Mouse (Mus musculus) MEL (cell line): ENCODE measurements around the gene Mtg2. TPM values are rescaled to one million over a fixed set of nuclear protein-coding genes. Genes with fewer than 3 reads are reported as not detected.

Experiments
- DNase-seq: peaks from one replicate; pipeline ENCODE4 v3.0.0; 2011; ENCODE audit warnings: low read depth, low spot score
- H3K27ac ChIP-seq: 2 replicates; pipeline ENCODE4 v1.5.1; 2012; ENCODE audit warnings: low read depth, mild to moderate bottlenecking, control low read depth, low read length, moderate library complexity; ENCODE audit not compliant: control insufficient read depth
- H3K27me3 ChIP-seq, 2 experiments: fragments of 150-350 bp in 1 of 2; sonication (generic) in 1 of 2; 2 replicates each; pipeline ENCODE4 v1.6.1; 2012; ENCODE audit warnings: low read length in 2 of 2, mild to moderate bottlenecking in 2 of 2, improper control_type of control experiment in 1 of 2, moderate library complexity in 1 of 2; ENCODE audit not compliant: insufficient read depth in 2 of 2, control insufficient read depth in 1 of 2
- H3K36me3 ChIP-seq, 2 experiments: 2 replicates each; pipeline ENCODE4 v1.6.1; 2012 to 2014; ENCODE audit warnings: low read length in 2 of 2, improper control_type of control experiment in 1 of 2, inconsistent platforms in 1 of 2, mild to moderate bottlenecking in 1 of 2; ENCODE audit not compliant: insufficient read depth in 2 of 2, control insufficient read depth in 1 of 2
- H3K4me1 ChIP-seq, 2 experiments: fragments of 150-350 bp in 1 of 2; sonication (generic) in 1 of 2; 2 replicates each; pipeline ENCODE4 v1.6.1; 2012; ENCODE audit warnings: low read length in 2 of 2, improper control_type of control experiment in 1 of 2, mild to moderate bottlenecking in 1 of 2; ENCODE audit not compliant: insufficient read depth in 2 of 2, control insufficient read depth in 1 of 2
- H3K4me3 ChIP-seq, 2 experiments: fragments of 150-350 bp in 1 of 2; sonication (generic) in 1 of 2; 2 replicates each; pipeline ENCODE4 v1.5.1; 2012; ENCODE audit warnings: low read depth in 2 of 2, low read length in 2 of 2, mild to moderate bottlenecking in 2 of 2, moderate library complexity in 2 of 2, control low read depth in 1 of 2, improper control_type of control experiment in 1 of 2; ENCODE audit not compliant: control insufficient read depth in 1 of 2, insufficient read depth in 1 of 2
- H3K79me2 ChIP-seq: 2 replicates; pipeline ENCODE4 v1.6.1; 2012; ENCODE audit warnings: mild to moderate bottlenecking, low read length, moderate library complexity; ENCODE audit not compliant: control insufficient read depth, poor library complexity, insufficient read depth
- H3K9ac ChIP-seq: 2 replicates; pipeline ENCODE4 v1.6.1; 2012; ENCODE audit warnings: low read depth, mild to moderate bottlenecking, control low read depth, low read length, moderate library complexity; ENCODE audit not compliant: control insufficient read depth, poor library complexity, severe bottlenecking
- H3K9me3 ChIP-seq: fragments of 150-350 bp; sonication (generic); replicated peaks from 2 replicates; pipeline ENCODE4 v1.6.1; 2012; ENCODE audit warnings: mild to moderate bottlenecking, low read length, improper control_type of control experiment, moderate library complexity; ENCODE audit not compliant: insufficient read depth
- CTCF ChIP-seq, 3 experiments: IDR thresholded peaks in 2 of 3; conservative IDR thresholded peaks in 1 of 3; 2 replicates each; pipeline ENCODE4 v1.5.1; 2011 to 2012; ENCODE audit warnings: low read length in 3 of 3, low read depth in 2 of 3, mild to moderate bottlenecking in 2 of 3, improper control_type of control experiment in 1 of 3, inconsistent platforms in 1 of 3, mixed read lengths in 1 of 3, moderate library complexity in 1 of 3; ENCODE audit not compliant: control insufficient read depth in 1 of 3, insufficient read depth in 1 of 3, poor library complexity in 1 of 3, severe bottlenecking in 1 of 3
- ELF1 ChIP-seq: IDR thresholded peaks from 2 replicates; pipeline ENCODE4 v1.6.1; 2014; ENCODE audit warnings: low read depth, mild to moderate bottlenecking, inconsistent platforms, low read length, improper control_type of control experiment, moderate library complexity
- GABPA ChIP-seq: IDR thresholded peaks from 2 replicates; pipeline ENCODE4 v1.6.1; 2012; ENCODE audit warnings: low read depth, mild to moderate bottlenecking, inconsistent platforms, low read length, improper control_type of control experiment, moderate library complexity
- GATA1 ChIP-seq: IDR thresholded peaks from 2 replicates; pipeline ENCODE4 v1.6.1; 2011; ENCODE audit warnings: low read depth, low read length, improper control_type of control experiment
- MAFK ChIP-seq: IDR thresholded peaks from 2 replicates; pipeline ENCODE4 v1.6.1; 2011; ENCODE audit warnings: low read depth, mild to moderate bottlenecking, low read length, improper control_type of control experiment, borderline replicate concordance
- MAZ ChIP-seq: IDR thresholded peaks from 2 replicates; pipeline ENCODE4 v1.6.1; 2012; ENCODE audit warnings: low read depth, mild to moderate bottlenecking, inconsistent platforms, low read length, improper control_type of control experiment
- NRF1 ChIP-seq: IDR thresholded peaks from 2 replicates; pipeline ENCODE4 v1.6.1; 2014; ENCODE audit warnings: low read depth, mild to moderate bottlenecking, inconsistent platforms, low read length, improper control_type of control experiment, moderate library complexity; ENCODE audit not compliant: poor library complexity, insufficient read depth, severe bottlenecking
- POLR2A ChIP-seq, 2 experiments: IDR thresholded peaks; 2 replicates each; pipeline ENCODE4 v1.6.1; 2011 to 2012; ENCODE audit warnings: low read length in 2 of 2, mild to moderate bottlenecking in 2 of 2, control low read depth in 1 of 2, improper control_type of control experiment in 1 of 2, low read depth in 1 of 2, moderate library complexity in 1 of 2; ENCODE audit not compliant: control insufficient read depth in 1 of 2, insufficient read depth in 1 of 2, poor library complexity in 1 of 2
- POLR2AphosphoS2 ChIP-seq: IDR thresholded peaks from 2 replicates; pipeline ENCODE4 v1.6.1; 2011; ENCODE audit warnings: low read length, improper control_type of control experiment
- RCOR1 ChIP-seq: IDR thresholded peaks from 2 replicates; pipeline ENCODE4 v1.6.1; 2012; ENCODE audit warnings: low read depth, mild to moderate bottlenecking, inconsistent platforms, low read length, improper control_type of control experiment
- TCF12 ChIP-seq: IDR thresholded peaks from 2 replicates; pipeline ENCODE4 v1.6.1; 2014; ENCODE audit warnings: low read depth, mild to moderate bottlenecking, inconsistent platforms, low read length, improper control_type of control experiment, moderate library complexity
- ZC3H11A ChIP-seq: IDR thresholded peaks from 2 replicates; pipeline ENCODE4 v1.6.1; 2012; ENCODE audit warnings: low read depth, mild to moderate bottlenecking, inconsistent platforms, low read length, improper control_type of control experiment
- ZMIZ1 ChIP-seq: IDR thresholded peaks from 2 replicates; pipeline ENCODE4 v1.6.1; 2012; ENCODE audit warnings: low read depth, mild to moderate bottlenecking, inconsistent platforms, low read length, improper control_type of control experiment, moderate library complexity
- polyA plus RNA-seq, 2 experiments: library from polyadenylated mRNA; stranded (reverse) in 1 of 2; unstranded in 1 of 2; fragments of >175 nt in 1 of 2; fragments of >200 nt in 1 of 2; gene quantifications; 2 replicates each; pipeline versions ENCODE4 v1.2.1 to v1.2.4; 2012; ENCODE audit warnings: low replicate concordance in 2 of 2, low read depth in 1 of 2; ENCODE audit not compliant: insufficient read length in 2 of 2, insufficient read depth in 1 of 2, missing spikeins in 1 of 2
- total RNA-seq: library from RNA; depleted of rRNA; stranded (reverse); fragments of 300-350 nt; gene quantifications from 2 replicates; pipeline ENCODE4 v1.2.3, GENCODE M21; 2012

The Mtg2 gene
- total and polyA plus RNA-seq, 3 experiments = 30.9 to 35.2 TPM; not detected in 1

GRCm38 (mm10) chr2:180063338-180064131 is 6.9 kb upstream of the Mtg2 start:
- no peaks in the 10 kb centered on the region for H3K79me2 ChIP-seq
- no peak for TF ChIP-seq TCF12
- TF ChIP-seq MAZ = no peak
- no peak for TF ChIP-seq POLR2AphosphoS2
- TF ChIP-seq GATA1 = no peak
- no peak for TF ChIP-seq RCOR1
- TF ChIP-seq ZC3H11A = no peak
- TF ChIP-seq POLR2A (IDR thresholded peaks at IDR 0.05; ENCODE audit: control insufficient read depth in 1 of 2, insufficient read depth in 1 of 2, low read depth in 1 of 2, low read length in 2 of 2, poor library complexity in 1 of 2) = no peak
- TF ChIP-seq GABPA = no peak
- no peak overlapping the region for H3K9ac ChIP-seq
- no peak overlapping the region for H3K27ac ChIP-seq
- H3K36me3 ChIP-seq = no peaks in the 10 kb centered on the region
- H3K4me3 ChIP-seq = no peak overlapping the region
- H3K27me3 ChIP-seq = no peaks in the 10 kb centered on the region
- H3K4me1 ChIP-seq = no peaks in the 10 kb centered on the region
- no peak for DNase-seq
- no peaks in the 10 kb centered on the region for H3K9me3 ChIP-seq

GRCm38 (mm10) chr2:180069770-180070480 is 463 bp upstream of the Mtg2 start:
- Histone ChIP-seq H3K27ac (peak overlapping the region; percentile 76), H3K27me3 (no peaks in the 10 kb centered on the region), H3K4me3 (peak overlapping the region; percentile 86 to 92), H3K9me3 (no peaks in the 10 kb centered on the region)
- TF ChIP-seq POLR2A (IDR thresholded peaks at IDR 0.05; ENCODE audit: control insufficient read depth in 1 of 2, insufficient read depth in 1 of 2, low read depth in 1 of 2, low read length in 2 of 2, poor library complexity in 1 of 2) = no peak
- TF ChIP-seq ELF1 = no peak
- TF ChIP-seq ZMIZ1 = no peak
- TF ChIP-seq MAFK = no peak
- TF ChIP-seq CTCF (IDR thresholded peaks at IDR 0.05 in 2 of 3, conservative IDR thresholded peaks at IDR 0.05 in 1 of 3; ENCODE audit: control insufficient read depth in 1 of 3, insufficient read depth in 1 of 3, low read depth in 2 of 3, low read length in 3 of 3, poor library complexity in 1 of 3, severe bottlenecking in 1 of 3) = no peak
- TF ChIP-seq NRF1 = no peak
- TF ChIP-seq, all 39 proteins: peak for 0
- Histone ChIP-seq H3K79me2 (peaks cover 10% of the 10 kb centered on the region), H3K9ac (peak overlapping the region; percentile 99), H3K36me3 (peaks cover 0 to 5% of the 10 kb centered on the region in 2 experiments; a peak in 2 of 4 replicates), H3K4me1 (peaks cover 0 to 8% of the 10 kb centered on the region in 2 experiments; a peak in 3 of 4 replicates)
- DNase-seq = no peak
